Mouse (Mus musculus): ENCODE measurements around the gene Afmid.

DNA sequence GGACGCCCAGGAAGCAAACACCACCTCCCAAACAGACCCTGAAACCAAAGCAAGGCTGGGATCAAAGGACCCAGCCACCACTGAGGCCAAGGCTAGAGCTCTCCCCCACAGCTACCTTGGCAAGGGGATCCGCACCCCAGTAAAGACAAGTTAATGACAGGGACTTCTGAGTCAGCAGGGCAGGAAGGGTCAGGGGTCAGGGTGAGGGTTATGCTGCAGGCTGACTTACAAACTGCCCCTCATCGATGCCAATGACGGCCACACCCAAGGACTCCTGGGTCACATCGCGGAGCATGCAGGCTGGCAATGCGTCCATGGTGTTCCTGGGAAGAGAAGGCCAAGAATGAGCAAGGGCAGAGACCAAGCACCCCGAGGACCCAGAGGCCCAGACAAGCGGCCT is 3.9 kb upstream of the Afmid start:
- TF ChIP-seq MXI1 (IDR thresholded peaks at IDR 0.05; ENCODE audit: low read depth, low read length) (no peak), RCOR1 (IDR thresholded peaks at IDR 0.05; ENCODE audit: low read depth, low read length) (no peak), POLR2A (IDR thresholded peaks at IDR 0.05; ENCODE audit: control insufficient read depth in 1 of 2, insufficient read depth in 1 of 2, low read depth in 1 of 2, low read length in 2 of 2, poor library complexity in 1 of 2) (no peak), MYB (IDR thresholded peaks at IDR 0.05; ENCODE audit: low read depth, low read length) (no peak), HCFC1 (IDR thresholded peaks at IDR 0.05; ENCODE audit: low read depth, low read length) (no peak), EP300 (IDR thresholded peaks at IDR 0.05; ENCODE audit: low read depth in 1 of 2, low read length in 2 of 2) (no peak), CTCF (IDR thresholded peaks at IDR 0.05 in 2 of 3, conservative IDR thresholded peaks at IDR 0.05 in 1 of 3; ENCODE audit: control insufficient read depth in 1 of 3, insufficient read depth in 1 of 3, low read depth in 2 of 3, low read length in 3 of 3, poor library complexity in 1 of 3, severe bottlenecking in 1 of 3) (no peak), MYC (IDR thresholded peaks at IDR 0.05; ENCODE audit: low read depth, low read length) (no peak), USF1 (IDR thresholded peaks at IDR 0.05; ENCODE audit: low read depth, low read length) (no peak), SIN3A (IDR thresholded peaks at IDR 0.05; ENCODE audit: low read length) (no peak), USF2 (IDR thresholded peaks at IDR 0.05; ENCODE audit: borderline replicate concordance in 1 of 2, insufficient read depth in 1 of 2, low read depth in 1 of 2, low read length in 2 of 2) (no peak), MAFK (IDR thresholded peaks at IDR 0.05; ENCODE audit: borderline replicate concordance, low read depth, low read length) (no peak)
